Mouse (Mus musculus) thymus, adult 2 months (tissue): ENCODE data around the gene Cradd. TPM values are rescaled to one million over a fixed set of nuclear protein-coding genes. Genes with fewer than 3 reads are reported as not detected.

Experiments used
- DNase-seq: peaks from one replicate; pipeline ENCODE4 v3.0.0; 2021
- H3K27ac ChIP-seq: fragments of 200-500 bp; 2 replicates; pipeline ENCODE4 v1.5.1; 2012; ENCODE audit warnings: low read length, control low read depth; ENCODE audit not compliant: control insufficient read depth, insufficient read depth
- H3K27me3 ChIP-seq: fragments of 200-500 bp; 2 replicates; pipeline ENCODE4 v1.6.1; 2012; ENCODE audit warnings: mild to moderate bottlenecking, low read length, moderate library complexity, mixed read lengths; ENCODE audit not compliant: control insufficient read depth, insufficient read depth
- H3K36me3 ChIP-seq: fragments of 200-500 bp; 2 replicates; pipeline ENCODE4 v1.6.1; 2012; ENCODE audit warnings: mild to moderate bottlenecking, low read length, moderate library complexity; ENCODE audit not compliant: control insufficient read depth, insufficient read depth
- H3K4me1 ChIP-seq: fragments of 200-500 bp; replicated peaks from 2 replicates; pipeline ENCODE4 v1.6.1; 2012; ENCODE audit warnings: low read length; ENCODE audit not compliant: control insufficient read depth, insufficient read depth
- H3K4me3 ChIP-seq: fragments of 200-500 bp; 2 replicates; pipeline ENCODE4 v1.5.1; 2012; ENCODE audit warnings: mild to moderate bottlenecking, low read length, control low read depth, moderate library complexity; ENCODE audit not compliant: control insufficient read depth, insufficient read depth
- CTCF ChIP-seq: fragments of 200-500 bp; IDR thresholded peaks from 2 replicates; pipeline ENCODE4 v1.5.1; 2012; ENCODE audit warnings: mild to moderate bottlenecking, control low read depth, low read length, moderate library complexity, borderline replicate concordance; ENCODE audit not compliant: control insufficient read depth, poor library complexity, insufficient read depth; ENCODE audit errors: extremely low read depth
- POLR2A ChIP-seq: fragments of 200-500 bp; IDR thresholded peaks from 2 replicates; pipeline ENCODE4 v1.6.1; 2012; ENCODE audit warnings: mild to moderate bottlenecking, low read length, control low read depth, moderate library complexity; ENCODE audit not compliant: control insufficient read depth, poor library complexity, insufficient read depth; ENCODE audit errors: extremely low read depth
- WGBS: fragments of 180-500 bp; shearing (Covaris S2); methylation state at CpG from one replicate; pipeline ENCODE4 v1.1.7; 2018; 5-methylcytosine and 5-hydroxymethylcytosine counted together
- polyA plus RNA-seq: library from polyadenylated mRNA; depleted of rRNA; stranded (reverse); fragments of >200 nt; gene quantifications from 2 replicates; pipeline ENCODE4 v1.2.3, GENCODE M21; 2012

Gene Cradd
- polyA plus RNA-seq, 1 experiment: 15.8 TPM

- DNase-seq: no peak
- TF ChIP-seq POLR2A (no peak), CTCF (no peak)
- Histone ChIP-seq H3K36me3 (no peaks in the 10 kb centered on the region), H3K4me1 (peaks cover 10% of the 10 kb centered on the region), H3K27ac (no peak overlapping the region), H3K4me3 (no peak overlapping the region), H3K27me3 (no peaks in the 10 kb centered on the region)
- WGBS: 93% methylated on average over 19 of the region's 19 CpGs
These were observed 8.0 kb downstream of the Cradd start for GRCm38 (mm10) chr10:95315801-95316474.

GRCm38 (mm10) chr10:95315321-95315720 lies 8.6 kb downstream of the Cradd start:
- H3K4me3 ChIP-seq: no peak overlapping the region
- 97% methylated on average over 11 of the region's 11 CpGs for WGBS
- no peaks in the 10 kb centered on the region for H3K36me3 ChIP-seq
- no peak for DNase-seq
- TF ChIP-seq CTCF (no peak), POLR2A (no peak)
- no peak overlapping the region for H3K27ac ChIP-seq
- H3K4me1 ChIP-seq: peaks cover 10% of the 10 kb centered on the region
- no peaks in the 10 kb centered on the region for H3K27me3 ChIP-seq

- no peaks in the 10 kb centered on the region for H3K27me3 ChIP-seq
- no peak overlapping the region for H3K27ac ChIP-seq
- peaks cover 10% of the 10 kb centered on the region for H3K4me1 ChIP-seq
- H3K4me3 ChIP-seq: no peak overlapping the region
- peak; percentile 12 for DNase-seq
- H3K36me3 ChIP-seq: no peaks in the 10 kb centered on the region
- TF ChIP-seq CTCF (no peak), POLR2A (no peak)
- 6% methylated on average over 5 of the region's 5 CpGs for WGBS
These were observed 9.9 kb downstream of the Cradd start for GRCm38 (mm10) chr10:95314019-95314418.

GRCm38 (mm10) chr10:95313524-95313923 lies 10.4 kb downstream of the Cradd start:
- H3K27me3 ChIP-seq: no peaks in the 10 kb centered on the region
- H3K4me3 ChIP-seq: no peak overlapping the region
- no peaks in the 10 kb centered on the region for H3K36me3 ChIP-seq
- peaks cover 10% of the 10 kb centered on the region for H3K4me1 ChIP-seq
- DNase-seq: peak; percentile 9
- WGBS: 7% methylated on average over 9 of the region's 9 CpGs
- TF ChIP-seq POLR2A: no peak
- no peak for TF ChIP-seq CTCF
- no peak overlapping the region for H3K27ac ChIP-seq

GRCm38 (mm10) chr10:95310688-95311441 lies 13.1 kb downstream of the Cradd start:
- H3K27me3 ChIP-seq: no peaks in the 10 kb centered on the region
- TF ChIP-seq CTCF (no peak), POLR2A (no peak)
- H3K4me1 ChIP-seq: peaks cover 10% of the 10 kb centered on the region
- no peak for DNase-seq
- H3K36me3 ChIP-seq: no peaks in the 10 kb centered on the region
- WGBS: 96% methylated on average over 21 of the region's 21 CpGs
- H3K27ac ChIP-seq: no peak overlapping the region
- H3K4me3 ChIP-seq: no peak overlapping the region

- WGBS: 97% methylated on average over 13 of the region's 13 CpGs
- H3K4me1 ChIP-seq: peaks cover 10% of the 10 kb centered on the region
- no peak for TF ChIP-seq CTCF
These were observed 14.3 kb downstream of the Cradd start for GRCm38 (mm10) chr10:95309412-95310322.

More at GRCm38 (mm10) chr10:95309412-95310322, 14.3 kb downstream of the Cradd start:
- Histone ChIP-seq H3K36me3 (no peaks in the 10 kb centered on the region), H3K4me3 (no peak overlapping the region), H3K27ac (no peak overlapping the region), H3K27me3 (no peaks in the 10 kb centered on the region)
- DNase-seq: no peak
